Mouse (Mus musculus) cerebellum, adult 9-10 months (tissue): ENCODE measurements around the gene Ubap1l.

Experiments
- DNase-seq: peaks from one replicate; pipeline ENCODE4 v3.0.0; 2022

Ubap1l gene

GRCm38 (mm10) chr9:65374468-65375162, 13.8 kb downstream of the Ubap1l start:
- no peak for DNase-seq

- no peak for DNase-seq
Measured at GRCm38 (mm10) chr9:65375163-65375934, 14.5 kb downstream of the Ubap1l start.

GRCm38 (mm10) chr9:65381017-65381590, 20.3 kb downstream of the Ubap1l start:
- no peak for DNase-seq

GRCm38 (mm10) chr9:65382031-65382750, 21.4 kb downstream of the Ubap1l start:
- DNase-seq, result no peak

- no peak for DNase-seq
Measured at GRCm38 (mm10) chr9:65382751-65383097, 21.9 kb downstream of the Ubap1l start.

GRCm38 (mm10) chr9:65384276-65384675, 23.4 kb downstream of the Ubap1l start:
- DNase-seq, result no peak

- no peak for DNase-seq
Measured at GRCm38 (mm10) chr9:65386373-65387140, 25.7 kb downstream of the Ubap1l start.

- DNase-seq, result no peak
Measured at GRCm38 (mm10) chr9:65390752-65391612, 30.1 kb downstream of the Ubap1l start.

- DNase-seq, result no peak
Measured at GRCm38 (mm10) chr9:65391613-65391964, 30.7 kb downstream of the Ubap1l start, which contains the start of gene Kbtbd13. Kbtbd13 (minus strand) TSS chr9:65391652.

- DNase-seq, result peak; percentile 37
Measured at GRCm38 (mm10) chr9:65392638-65393364, 32.0 kb downstream of the Ubap1l start.

GRCm38 (mm10) chr9:65393606-65394005, 32.8 kb downstream of the Ubap1l start:
- DNase-seq, result no peak

GRCm38 (mm10) chr9:65394360-65394759, 33.5 kb downstream of the Ubap1l start:
- DNase-seq, result no peak

- no peak for DNase-seq
Measured at GRCm38 (mm10) chr9:65398279-65398678, 37.4 kb downstream of the Ubap1l start, which contains the start of gene Rasl12. Rasl12 (plus strand) TSS chr9:65398506.

- DNase-seq, result no peak
Measured at GRCm38 (mm10) chr9:65399934-65400333, 39.1 kb downstream of the Ubap1l start.

- DNase-seq, result peak; percentile 61
Measured at GRCm38 (mm10) chr9:65404331-65405183, 43.7 kb downstream of the Ubap1l start.

- no peak for DNase-seq
Measured at GRCm38 (mm10) chr9:65405184-65405449, 44.3 kb downstream of the Ubap1l start.

GRCm38 (mm10) chr9:65407327-65407726, 46.5 kb downstream of the Ubap1l start:
- DNase-seq, result no peak

- no peak for DNase-seq
Measured at GRCm38 (mm10) chr9:65407861-65408260, 47.0 kb downstream of the Ubap1l start.

GRCm38 (mm10) chr9:65408871-65409295, 48.0 kb downstream of the Ubap1l start:
- no peak for DNase-seq

GRCm38 (mm10) chr9:65410378-65410777, 49.5 kb downstream of the Ubap1l start:
- DNase-seq, result no peak
